8 mouse cellular contexts compared by ENCODE assay signal in the genomic region with DNA sequence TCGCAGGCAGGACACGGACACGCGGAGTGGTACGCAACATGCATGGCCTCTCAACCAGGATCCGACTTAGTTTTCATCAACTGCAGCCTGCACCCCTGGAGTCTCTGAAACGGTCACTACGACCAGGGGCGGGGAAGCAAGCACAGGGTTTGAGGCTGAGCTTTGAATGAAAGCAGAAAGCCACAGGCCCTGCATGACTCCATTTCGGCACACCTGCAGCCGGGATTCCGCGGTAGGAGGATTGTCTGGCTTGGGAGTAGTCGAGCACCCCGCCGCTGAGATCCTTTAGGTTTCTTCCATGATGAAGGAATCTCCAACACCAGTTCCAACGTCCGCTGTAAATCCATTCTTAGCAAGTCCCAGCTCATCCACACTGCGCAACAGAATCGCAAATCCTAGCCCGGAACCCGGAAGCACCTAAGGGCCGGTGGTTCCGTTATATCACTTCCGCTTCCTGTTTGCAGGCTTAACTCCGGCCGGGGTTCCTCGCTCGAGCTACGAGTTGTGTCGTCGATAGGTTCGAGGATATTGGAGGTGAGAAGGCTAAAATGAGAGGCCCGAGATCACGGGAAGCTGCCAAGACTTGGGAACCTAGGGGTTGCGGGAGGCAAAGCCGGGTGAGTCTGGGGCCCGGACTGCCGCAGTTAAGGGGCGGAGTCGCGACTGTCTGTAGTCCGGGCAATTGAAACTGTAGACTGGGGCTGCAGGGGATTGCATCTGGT. TPM values are rescaled to one million over a fixed set of nuclear protein-coding genes. Genes with fewer than 3 reads are reported as not detected.
DNase-seq lines count a peak whose midpoint lies in the region; ATAC-seq lines count a peak whose summit lies in the region.

A gene (minus strand): TSS at position 408 of the 722 bp plus-strand sequence.

- under 1% methylated on average over 43 of the region's 43 CpGs for WGBS in intestine, embryonic 15.5 days
- under 1% methylated on average over 43 of the region's 43 CpGs for WGBS in limb, embryonic 11.5 days
- under 1% methylated on average over 43 of the region's 43 CpGs for WGBS in midbrain, embryonic 13.5 days

- peak; percentile 79 for DNase-seq in layer of hippocampus, adult 11-12 months (ENCODE audit: low spot score)
- DNase-seq in layer of hippocampus, adult 9-10 months (ENCODE audit: low spot score): no peak
- DNase-seq in embryo, embryonic 11 days: peak; percentile 93
- peak; percentile 33 to 66 for DNase-seq in gastrocnemius, postnatal 4 days (ENCODE audit: low spot score in 2 of 2)
- peak; percentile 83 for DNase-seq in limb, embryonic 11.5 days (ENCODE audit: low spot score)
- peak; percentile 63 to 71 for DNase-seq in spleen, adult 18-20 months

- ATAC-seq in intestine, embryonic 15.5 days: peak; percentile 34
- ATAC-seq in limb, embryonic 11.5 days (ENCODE audit: insufficient number of reproducible peaks, low FRiP score, low TSS enrichment, low read depth): no peak
- peak; percentile 40 for ATAC-seq in midbrain, embryonic 13.5 days

- H3K4me3 ChIP-seq in intestine, embryonic 15.5 days (replicated peaks): peak within 1 kb of the TSS; percentile 72
- peak within 1 kb of the TSS; percentile 85 for H3K4me3 ChIP-seq in limb, embryonic 11.5 days (ENCODE audit: low read depth, low read length)
- H3K4me3 ChIP-seq in midbrain, embryonic 13.5 days (replicated peaks): peak within 1 kb of the TSS; percentile 82

- no peaks in the 10 kb centered on the region for H3K9me3 ChIP-seq in intestine, embryonic 15.5 days
- no peaks in the 10 kb centered on the region for H3K9me3 ChIP-seq in limb, embryonic 11.5 days (ENCODE audit: control insufficient read depth, low read length)
- H3K9me3 ChIP-seq in midbrain, embryonic 13.5 days: no peaks in the 10 kb centered on the region

- no peaks in the 10 kb centered on the region for H3K27me3 ChIP-seq in intestine, embryonic 15.5 days (replicated peaks)
- H3K27me3 ChIP-seq in limb, embryonic 11.5 days (ENCODE audit: control insufficient read depth, insufficient read depth, low read length): no peaks in the 10 kb centered on the region
- H3K27me3 ChIP-seq in midbrain, embryonic 13.5 days: no peaks in the 10 kb centered on the region

- H3K36me3 ChIP-seq in intestine, embryonic 15.5 days: 0 out of 2 replicates have a peak, but pooled peaks cover 7% of the 10 kb centered on the region
- H3K36me3 ChIP-seq in limb, embryonic 11.5 days (ENCODE audit: control insufficient read depth, insufficient read depth, low read length): no peaks in the 10 kb centered on the region
- H3K36me3 ChIP-seq in midbrain, embryonic 13.5 days: peaks cover 33% of the 10 kb centered on the region

- peaks cover 12% of the 10 kb centered on the region; the same call in 1 of the 2 replicates for H3K4me1 ChIP-seq in intestine, embryonic 15.5 days (replicated peaks)
- peaks cover 3% of the 10 kb centered on the region; the same call in 1 of the 2 replicates for H3K4me1 ChIP-seq in limb, embryonic 11.5 days (ENCODE audit: control insufficient read depth, insufficient read depth, low read length)
- H3K4me1 ChIP-seq in midbrain, embryonic 13.5 days (replicated peaks): peaks cover 47% of the 10 kb centered on the region

- H3K4me2 ChIP-seq in intestine, embryonic 15.5 days (replicated peaks): peak within 1 kb of the TSS; percentile 70
- H3K4me2 ChIP-seq in limb, embryonic 11.5 days (ENCODE audit: low read depth, severe bottlenecking): peak within 1 kb of the TSS; percentile 88
- H3K4me2 ChIP-seq in midbrain, embryonic 13.5 days (replicated peaks): peak within 1 kb of the TSS; percentile 96

- H3K9ac ChIP-seq in intestine, embryonic 15.5 days: peak within 1 kb of the TSS; percentile 81
- H3K9ac ChIP-seq in limb, embryonic 11.5 days (ENCODE audit: low read length): peak within 1 kb of the TSS; percentile 68
- H3K9ac ChIP-seq in midbrain, embryonic 13.5 days (replicated peaks): peak within 1 kb of the TSS; percentile 85

- peak within 1 kb of the TSS; percentile 81 for H3K27ac ChIP-seq in intestine, embryonic 15.5 days
- no peak within 1 kb of the TSS for H3K27ac ChIP-seq in limb, embryonic 11.5 days (replicated peaks; ENCODE audit: low read depth, low read length)
- peak within 1 kb of the TSS; percentile 94 for H3K27ac ChIP-seq in midbrain, embryonic 13.5 days

RNA-seq across cellular contexts. Expression of the gene that starts here (rescaled TPM):
- total RNA-seq in gastrocnemius, postnatal 4 days (2021): 10 to 100 TPM; 15.1 to 17.2 TPM
- 14.7 and 16.4 TPM in 2 replicates for polyA plus RNA-seq in intestine, embryonic 15.5 days (2015; fragmentation: Nextera tagmentation; extraction: Ambion mirVana)
- polyA plus RNA-seq in limb, embryonic 11.5 days (2014; fragmentation: Nextera tagmentation; extraction: Ambion mirVana): 11.7 and 14.1 TPM in 2 replicates
- polyA plus RNA-seq in midbrain, embryonic 13.5 days (2015; fragmentation: Nextera tagmentation; extraction: Ambion mirVana): 17.7 and 19.0 TPM in 2 replicates
